Comparison of ENCODE assay signal across 20 mouse cellular contexts in the genomic region with DNA sequence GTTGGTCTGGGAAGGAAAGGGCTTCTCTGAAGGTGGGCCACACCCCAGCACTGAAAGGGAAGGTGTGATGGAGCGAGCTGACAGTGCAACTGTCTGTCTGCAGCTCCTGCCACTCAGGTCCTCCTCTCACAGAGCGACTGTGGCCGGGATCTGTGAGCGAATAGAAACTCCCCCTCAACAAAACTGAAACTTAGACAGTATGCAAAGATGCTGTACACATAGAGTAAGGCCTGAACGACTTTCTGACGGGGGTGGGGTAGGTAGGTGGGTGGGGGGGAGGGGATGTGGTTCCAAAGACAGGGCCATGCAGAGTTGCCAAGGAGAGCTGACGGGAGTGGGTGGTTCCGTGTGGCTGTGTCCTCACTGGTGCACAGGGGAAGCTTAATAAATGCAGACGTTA.
"Had no signal": no experiment of that assay in that cellular context is flagged by ENCODE, and none has a peak within 500 bp of the region (broad histone marks: within the 10 kb centered on the region; RNA-seq: fewer than 3 reads in every experiment).

No protein-coding gene starts in this region.

- H3K9ac ChIP-seq: limb, embryonic 13.5 days; liver, embryonic 12.5 days; liver, embryonic 15.5 days; midbrain, embryonic 12.5 days; midbrain, embryonic 15.5 days; neural tube, embryonic 12.5 days; neural tube, embryonic 15.5 days had no signal

- H3K4me1 ChIP-seq: liver, embryonic 15.5 days; midbrain, embryonic 12.5 days; midbrain, embryonic 15.5 days; neural tube, embryonic 12.5 days; neural tube, embryonic 15.5 days had no signal

- H3K4me3 ChIP-seq: limb, embryonic 10.5 days; limb, embryonic 13.5 days; liver, embryonic 12.5 days; liver, embryonic 15.5 days; midbrain, embryonic 12.5 days; midbrain, embryonic 15.5 days; neural tube, embryonic 12.5 days; neural tube, embryonic 15.5 days had no signal

- H3K27ac ChIP-seq: kidney, postnatal 0 days; liver, embryonic 12.5 days; liver, embryonic 15.5 days; midbrain, embryonic 12.5 days; midbrain, embryonic 15.5 days; neural tube, embryonic 12.5 days; neural tube, embryonic 15.5 days had no signal

- DNase-seq: kidney, adult 2 months; kidney, postnatal 25 days; liver; lung, adult 2 months; lung, postnatal 14 days; lung, postnatal 4 days; retina, postnatal 1 day; right cerebral cortex, postnatal 25 days; spleen, adult 18-20 months; thymus, postnatal 25 days had no signal

- H3K27me3 ChIP-seq: limb, embryonic 13.5 days; liver, embryonic 12.5 days; liver, embryonic 15.5 days; midbrain, embryonic 12.5 days; midbrain, embryonic 15.5 days; neural tube, embryonic 12.5 days; neural tube, embryonic 15.5 days had no signal

- H3K9me3 ChIP-seq: limb, embryonic 10.5 days; limb, embryonic 13.5 days; liver, embryonic 12.5 days; liver, embryonic 15.5 days; midbrain, embryonic 12.5 days; midbrain, embryonic 15.5 days; neural tube, embryonic 12.5 days; neural tube, embryonic 15.5 days had no signal

- H3K36me3 ChIP-seq: limb, embryonic 10.5 days; limb, embryonic 13.5 days; liver, embryonic 12.5 days; liver, embryonic 15.5 days; midbrain, embryonic 12.5 days; midbrain, embryonic 15.5 days; neural tube, embryonic 12.5 days; neural tube, embryonic 15.5 days had no signal

- H3K4me2 ChIP-seq: limb, embryonic 13.5 days; liver, embryonic 12.5 days; liver, embryonic 15.5 days; midbrain, embryonic 12.5 days; midbrain, embryonic 15.5 days; neural tube, embryonic 12.5 days; neural tube, embryonic 15.5 days had no signal

- ATAC-seq: intestine, postnatal 0 days; liver, embryonic 12.5 days; midbrain, embryonic 15.5 days had no signal
